ENCODE assay signal across 27 mouse cellular contexts in genomic region chr5:22262351-22262765, GRCm38 (mm10).
A peak's percentile ranks its signal among the peaks of the same experiment; 100 is the strongest.
DNase-seq lines count a peak whose midpoint lies in the region; ATAC-seq and TF ChIP-seq lines count a peak whose summit lies in the region.
"Had no signal": no experiment of that assay in that cellular context is flagged by ENCODE, and none has a peak within 500 bp of the region (broad histone marks: within the 10 kb centered on the region; RNA-seq: fewer than 3 reads in every experiment).

No protein-coding gene starts in this region.

- TF ChIP-seq CTCF in midbrain, postnatal 0 days (IDR thresholded peaks at IDR 0.05) = no peak

- no peaks in the 10 kb centered on the region for H3K9me3 ChIP-seq in midbrain, embryonic 13.5 days
- no peaks in the 10 kb centered on the region for H3K9me3 ChIP-seq in midbrain, postnatal 0 days (ENCODE audit: low read length)
- H3K9me3 ChIP-seq in forebrain, embryonic 14.5 days (replicated peaks; ENCODE audit: control insufficient read depth, low read length) = no peaks in the 10 kb centered on the region
- H3K9me3 ChIP-seq: kidney, embryonic 15.5 days; limb, embryonic 13.5 days; liver, embryonic 12.5 days; midbrain, embryonic 15.5 days; neural tube, embryonic 12.5 days had no signal

- H3K4me2 ChIP-seq in midbrain, embryonic 13.5 days (replicated peaks) = no peak overlapping the region
- H3K4me2 ChIP-seq in midbrain, postnatal 0 days (ENCODE audit: low read depth, low read length, poor library complexity, severe bottlenecking) = no peak overlapping the region
- H3K4me2 ChIP-seq in forebrain, embryonic 14.5 days (ENCODE audit: low read length) = no peak overlapping the region
- H3K4me2 ChIP-seq: kidney, embryonic 15.5 days; limb, embryonic 13.5 days; liver, embryonic 12.5 days; midbrain, embryonic 15.5 days; neural tube, embryonic 12.5 days had no signal

- no peaks in the 10 kb centered on the region for H3K27me3 ChIP-seq in midbrain, embryonic 13.5 days
- H3K27me3 ChIP-seq in midbrain, postnatal 0 days (ENCODE audit: insufficient read depth, low read length) = no peaks in the 10 kb centered on the region
- H3K27me3 ChIP-seq in forebrain, embryonic 14.5 days (replicated peaks; ENCODE audit: control insufficient read depth, insufficient read depth, low read length) = no peaks in the 10 kb centered on the region
- H3K27me3 ChIP-seq: kidney, embryonic 15.5 days; limb, embryonic 13.5 days; liver, embryonic 12.5 days; midbrain, embryonic 15.5 days; neural tube, embryonic 12.5 days had no signal

- no peak overlapping the region for H3K9ac ChIP-seq in midbrain, embryonic 13.5 days (replicated peaks)
- H3K9ac ChIP-seq in midbrain, postnatal 0 days (replicated peaks; ENCODE audit: low read length, poor library complexity, severe bottlenecking) = no peak overlapping the region
- H3K9ac ChIP-seq in forebrain, embryonic 14.5 days (ENCODE audit: low read length) = no peak overlapping the region
- H3K9ac ChIP-seq: kidney, embryonic 15.5 days; limb, embryonic 13.5 days; liver, embryonic 12.5 days; liver, postnatal 0 days; midbrain, embryonic 15.5 days; neural tube, embryonic 12.5 days had no signal

- H3K27ac ChIP-seq in midbrain, embryonic 13.5 days = no peak overlapping the region
- no peak overlapping the region for H3K27ac ChIP-seq in midbrain, postnatal 0 days (ENCODE audit: low read depth, low read length)
- H3K27ac ChIP-seq in forebrain, embryonic 14.5 days (ENCODE audit: low read depth, low read length) = no peak overlapping the region
- H3K27ac ChIP-seq: kidney, embryonic 15.5 days; limb, embryonic 13.5 days; liver, embryonic 12.5 days; midbrain, embryonic 15.5 days; neural tube, embryonic 12.5 days had no signal

- DNase-seq in frontal cortex, adult 2 months (ENCODE audit: extremely low spot score in 1 of 2, low spot score in 1 of 2) = peak; percentile 39 to 46
- DNase-seq in frontal cortex, postnatal 25 days (ENCODE audit: low spot score in 2 of 2) = no peak
- DNase-seq in midbrain, postnatal 0 days (ENCODE audit: low spot score) = no peak
- peak; percentile 74 for DNase-seq in brain, adult 2 months (ENCODE audit: low read depth, low spot score)
- peak; percentile 64 for DNase-seq in forebrain, embryonic 14.5 days (ENCODE audit: low spot score)
- no peak for DNase-seq in yolk sac, embryonic 10.5 days (ENCODE audit: low spot score)
- DNase-seq in cerebellum, adult 8-10 months = no peak
- DNase-seq: adrenal gland, postnatal 14 days; cerebellum, adult 2 months; cerebellum, postnatal 25 days; gastrocnemius, postnatal 10 days; heart, postnatal 14 days; kidney, adult 18-20 months; kidney, postnatal 25 days; liver, postnatal 0 days; lung, postnatal 36 days; right cerebral cortex, postnatal 4 days; thymus, postnatal 4 days had no signal

- peaks cover 11% of the 10 kb centered on the region; the same call in 1 of the 2 replicates for H3K4me1 ChIP-seq in midbrain, embryonic 13.5 days (replicated peaks)
- no peaks in the 10 kb centered on the region for H3K4me1 ChIP-seq in midbrain, postnatal 0 days (ENCODE audit: insufficient read depth, low read length)
- no peaks in the 10 kb centered on the region for H3K4me1 ChIP-seq in forebrain, embryonic 14.5 days (ENCODE audit: control insufficient read depth, insufficient read depth, low read length)
- H3K4me1 ChIP-seq: kidney, embryonic 15.5 days; limb, embryonic 13.5 days; liver, embryonic 12.5 days; midbrain, embryonic 15.5 days; neural tube, embryonic 12.5 days had no signal

- H3K36me3 ChIP-seq in midbrain, embryonic 13.5 days = no peaks in the 10 kb centered on the region
- no peaks in the 10 kb centered on the region for H3K36me3 ChIP-seq in midbrain, postnatal 0 days (ENCODE audit: insufficient read depth, low read length)
- no peaks in the 10 kb centered on the region for H3K36me3 ChIP-seq in forebrain, embryonic 14.5 days (ENCODE audit: control insufficient read depth, insufficient read depth, low read length)
- H3K36me3 ChIP-seq: kidney, embryonic 15.5 days; limb, embryonic 13.5 days; liver, embryonic 12.5 days; midbrain, embryonic 15.5 days; neural tube, embryonic 12.5 days had no signal

- 94% methylated on average over 3 of the region's 3 CpGs for WGBS in midbrain, embryonic 13.5 days
- WGBS in midbrain, postnatal 0 days = 84% methylated on average over 3 of the region's 3 CpGs
- 67% methylated on average over 3 of the region's 3 CpGs for WGBS in forebrain, embryonic 14.5 days

- H3K4me3 ChIP-seq in midbrain, embryonic 13.5 days (replicated peaks) = no peak overlapping the region
- no peak overlapping the region for H3K4me3 ChIP-seq in midbrain, postnatal 0 days (ENCODE audit: low read depth, low read length)
- H3K4me3 ChIP-seq in forebrain, embryonic 14.5 days (ENCODE audit: low read depth, low read length) = no peak overlapping the region
- H3K4me3 ChIP-seq: kidney, embryonic 15.5 days; limb, embryonic 13.5 days; liver, embryonic 12.5 days; midbrain, embryonic 15.5 days; myocyte; neural tube, embryonic 12.5 days had no signal

- 0 out of 2 replicates have a peak, but pooled peaks have one; percentile 45 for ATAC-seq in midbrain, embryonic 13.5 days
- ATAC-seq in midbrain, postnatal 0 days (ENCODE audit: low FRiP score) = no peak
- ATAC-seq in forebrain, embryonic 14.5 days = peak; percentile 61; the same call in 1 of the 2 replicates
- ATAC-seq: CD4-positive, CD25-positive, alpha-beta regulatory T cell, adult 4 months; hindbrain, embryonic 16.5 days; liver, embryonic 12.5 days; liver, postnatal 0 days; midbrain, embryonic 15.5 days had no signal

Comparison
In these comparisons a context has a peak if more than half of its experiments do, and no peak if none do; other contexts are left out.
1. DNase-seq: peak in frontal cortex, adult 2 months (2 of 2), brain, adult 2 months (single experiment) and forebrain, embryonic 14.5 days (single experiment); none in frontal cortex, postnatal 25 days (0 of 2), midbrain, postnatal 0 days (single experiment), yolk sac, embryonic 10.5 days (single experiment) and cerebellum, adult 8-10 months (single experiment).